9 mouse cellular contexts compared by ENCODE assay signal in the genomic region with DNA sequence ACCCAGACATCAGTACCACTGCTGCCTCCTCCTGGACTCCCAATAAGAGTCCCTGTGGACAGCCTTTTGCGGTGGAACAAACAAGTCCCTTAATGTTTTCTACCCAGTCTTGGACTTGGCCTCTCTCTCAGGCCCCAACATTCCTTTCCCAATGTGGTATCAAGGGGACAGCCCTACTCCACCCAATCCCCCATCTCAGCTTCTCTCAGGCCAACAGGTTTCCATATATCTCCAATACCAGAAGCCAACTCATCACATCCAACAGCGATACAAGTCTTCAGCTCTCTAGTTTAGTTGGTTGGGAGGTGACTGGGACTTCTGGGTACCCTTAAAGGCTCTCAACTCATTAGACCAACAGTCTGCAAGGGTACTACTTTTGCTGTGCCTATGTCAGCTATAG. TPM values are rescaled to one million over a fixed set of nuclear protein-coding genes. Genes with fewer than 3 reads are reported as not detected.
A peak's percentile ranks its signal among the peaks of the same experiment; 100 is the strongest.
DNase-seq lines count a peak whose midpoint lies in the region; ATAC-seq and TF ChIP-seq lines count a peak whose summit lies in the region.
"Had no signal": no experiment of that assay in that cellular context is flagged by ENCODE, and none has a peak within 500 bp of the region (broad histone marks: within the 10 kb centered on the region; RNA-seq: fewer than 3 reads in every experiment).

No protein-coding gene starts in this region.

- peak overlapping the region; percentile 65 for H3K4me3 ChIP-seq in heart, embryonic 12.5 days
- peak overlapping the region; percentile 60 for H3K4me3 ChIP-seq in embryonic facial prominence, embryonic 13.5 days
- peak overlapping the region; percentile 69 for H3K4me3 ChIP-seq in hindbrain, embryonic 15.5 days
- peak overlapping the region; percentile 54 for H3K4me3 ChIP-seq in midbrain, embryonic 14.5 days (replicated peaks; ENCODE audit: low read depth, low read length)
- no peak overlapping the region for H3K4me3 ChIP-seq in thymus, adult 2 months (ENCODE audit: control insufficient read depth, insufficient read depth, low read length)

- intact Hi-C loops in heart, postnatal 14 days (cut with DNase I) = loop anchor here (5.0 kb wide), 1 partner anchor 224 kb away; a partner anchor contains a TSS

- H3K27ac ChIP-seq in heart, embryonic 12.5 days (ENCODE audit: poor library complexity, severe bottlenecking) = no peak overlapping the region
- no peak overlapping the region for H3K27ac ChIP-seq in embryonic facial prominence, embryonic 13.5 days
- H3K27ac ChIP-seq in hindbrain, embryonic 15.5 days (replicated peaks) = 0 out of 2 replicates have a peak overlapping the region, but pooled peaks have one; percentile 96
- peak overlapping the region; percentile 97 for H3K27ac ChIP-seq in midbrain, embryonic 14.5 days (replicated peaks; ENCODE audit: low read depth, low read length)
- no peak overlapping the region for H3K27ac ChIP-seq in thymus, adult 2 months (ENCODE audit: control insufficient read depth, insufficient read depth, low read length)

- H3K9ac ChIP-seq in heart, embryonic 12.5 days = no peak overlapping the region
- H3K9ac ChIP-seq in embryonic facial prominence, embryonic 13.5 days = peak overlapping the region; percentile 72; the same call in 1 of the 2 replicates
- H3K9ac ChIP-seq in hindbrain, embryonic 15.5 days = peak overlapping the region; percentile 54; the same call in 1 of the 2 replicates
- H3K9ac ChIP-seq in midbrain, embryonic 14.5 days (replicated peaks; ENCODE audit: low read length) = peak overlapping the region; percentile 63; the same call in 1 of the 2 replicates

- TF ChIP-seq CTCF in thymus, adult 2 months (IDR thresholded peaks at IDR 0.05; ENCODE audit: borderline replicate concordance, control insufficient read depth, extremely low read depth, insufficient read depth, low read length, poor library complexity) = no peak

- TF ChIP-seq POLR2A in thymus, adult 2 months (IDR thresholded peaks at IDR 0.05; ENCODE audit: control insufficient read depth, extremely low read depth, insufficient read depth, low read length, poor library complexity) = no peak

- WGBS in heart, embryonic 12.5 days = 91% methylated on average over 2 of the region's 2 CpGs
- 94% methylated on average over 2 of the region's 2 CpGs for WGBS in embryonic facial prominence, embryonic 13.5 days
- WGBS in hindbrain, embryonic 15.5 days = 93% methylated on average over 2 of the region's 2 CpGs
- WGBS in midbrain, embryonic 14.5 days = 90% methylated on average over 2 of the region's 2 CpGs
- WGBS in thymus, adult 2 months = 96% methylated on average over 2 of the region's 2 CpGs

- DNase-seq in heart, postnatal 14 days = no peak
- no peak for DNase-seq in midbrain, embryonic 14.5 days
- DNase-seq in adrenal gland, postnatal 10 days = no peak
- no peak for DNase-seq in thymus, adult 2 months
- no peak for DNase-seq in right cerebral cortex, adult 2 months (ENCODE audit: low spot score in 2 of 2)

- H3K4me1 ChIP-seq in heart, embryonic 12.5 days (replicated peaks) = no peaks in the 10 kb centered on the region
- 0 out of 2 replicates have a peak, but pooled peaks cover 5% of the 10 kb centered on the region for H3K4me1 ChIP-seq in embryonic facial prominence, embryonic 13.5 days
- H3K4me1 ChIP-seq in hindbrain, embryonic 15.5 days (replicated peaks) = peaks cover 7% of the 10 kb centered on the region; the same call in 1 of the 2 replicates
- H3K4me1 ChIP-seq in midbrain, embryonic 14.5 days (ENCODE audit: control insufficient read depth, insufficient read depth, low read length) = no peaks in the 10 kb centered on the region; the same call in 1 of the 2 replicates
- 0 out of 2 replicates have a peak, but pooled peaks cover 2% of the 10 kb centered on the region for H3K4me1 ChIP-seq in thymus, adult 2 months (replicated peaks; ENCODE audit: control insufficient read depth, insufficient read depth, low read length)

- no peaks in the 10 kb centered on the region for H3K27me3 ChIP-seq in heart, embryonic 12.5 days (replicated peaks)
- H3K27me3 ChIP-seq in embryonic facial prominence, embryonic 13.5 days = no peaks in the 10 kb centered on the region
- H3K27me3 ChIP-seq in hindbrain, embryonic 15.5 days = no peaks in the 10 kb centered on the region
- H3K27me3 ChIP-seq in midbrain, embryonic 14.5 days (ENCODE audit: control insufficient read depth, insufficient read depth, low read length) = no peaks in the 10 kb centered on the region
- no peaks in the 10 kb centered on the region for H3K27me3 ChIP-seq in thymus, adult 2 months (ENCODE audit: control insufficient read depth, insufficient read depth, low read length)

- H3K4me2 ChIP-seq in heart, embryonic 12.5 days = peak overlapping the region; percentile 69
- H3K4me2 ChIP-seq in embryonic facial prominence, embryonic 13.5 days = peak overlapping the region; percentile 67
- H3K4me2 ChIP-seq in hindbrain, embryonic 15.5 days = peak overlapping the region; percentile 54
- peak overlapping the region; percentile 55 for H3K4me2 ChIP-seq in midbrain, embryonic 14.5 days (ENCODE audit: low read length)

- no peak for ATAC-seq in heart, embryonic 12.5 days (ENCODE audit: insufficient number of reproducible peaks, low FRiP score)
- ATAC-seq in embryonic facial prominence, embryonic 13.5 days (ENCODE audit: insufficient number of reproducible peaks, insufficient read depth, low FRiP score, low TSS enrichment, low read depth) = no peak
- no peak for ATAC-seq in hindbrain, embryonic 15.5 days (ENCODE audit: low FRiP score, low read depth)
- no peak for ATAC-seq in midbrain, embryonic 14.5 days (ENCODE audit: low FRiP score, low TSS enrichment)

- peaks cover 5% of the 10 kb centered on the region; the same call in 1 of the 2 replicates for H3K36me3 ChIP-seq in heart, embryonic 12.5 days
- no peaks in the 10 kb centered on the region for H3K36me3 ChIP-seq in embryonic facial prominence, embryonic 13.5 days
- no peaks in the 10 kb centered on the region for H3K36me3 ChIP-seq in hindbrain, embryonic 15.5 days
- H3K36me3 ChIP-seq in midbrain, embryonic 14.5 days (ENCODE audit: control insufficient read depth, insufficient read depth, low read length) = no peaks in the 10 kb centered on the region
- no peaks in the 10 kb centered on the region for H3K36me3 ChIP-seq in thymus, adult 2 months (ENCODE audit: control insufficient read depth, insufficient read depth, low read length)
- H3K36me3 ChIP-seq: G1E had no signal

- no peaks in the 10 kb centered on the region for H3K9me3 ChIP-seq in heart, embryonic 12.5 days (replicated peaks)
- H3K9me3 ChIP-seq in embryonic facial prominence, embryonic 13.5 days = no peaks in the 10 kb centered on the region
- no peaks in the 10 kb centered on the region for H3K9me3 ChIP-seq in hindbrain, embryonic 15.5 days
- H3K9me3 ChIP-seq in midbrain, embryonic 14.5 days (ENCODE audit: control insufficient read depth, low read length) = no peaks in the 10 kb centered on the region
- H3K9me3 ChIP-seq: G1E had no signal

RNA-seq across cellular contexts. Expression of a gene that starts 1.1 kb away (rescaled TPM):
- polyA plus RNA-seq in heart, embryonic 12.5 days (2016; fragmentation: Nextera tagmentation; extraction: Ambion mirVana) = 2.0 and 2.3 TPM in 2 replicates
- total RNA-seq in heart, postnatal 14 days (2021) = 1 to 10 TPM in 1 of 2 experiments, under 1 TPM in 1; 0.73 to 1.0 TPM
- 4.1 and 4.4 TPM in 2 replicates for polyA plus RNA-seq in embryonic facial prominence, embryonic 13.5 days (2015; fragmentation: Nextera tagmentation; extraction: Ambion mirVana)
- polyA plus RNA-seq in hindbrain, embryonic 15.5 days (2015; fragmentation: Nextera tagmentation; extraction: Ambion mirVana) = 9.0 and 9.3 TPM in 2 replicates
- polyA plus RNA-seq in midbrain, embryonic 14.5 days (2014; fragmentation: Nextera tagmentation; extraction: Ambion mirVana) = 6.1 and 7.6 TPM in 2 replicates
- 1 to 10 TPM; 2.1 to 4.9 TPM for total RNA-seq in adrenal gland, postnatal 10 days (2021)
- 3.5 and 4.5 TPM in 2 replicates for polyA plus RNA-seq in thymus, adult 2 months (2012; rRNA removed)

RNA-seq across cellular contexts. Expression of a gene that starts 15.4 kb away (rescaled TPM):
- polyA plus RNA-seq in heart, embryonic 12.5 days (2016; fragmentation: Nextera tagmentation; extraction: Ambion mirVana) = 160 and 170 TPM in 2 replicates
- 100 to 1,000 TPM; 179 TPM for total RNA-seq in heart, postnatal 14 days (2021)
- polyA plus RNA-seq in embryonic facial prominence, embryonic 13.5 days (2015; fragmentation: Nextera tagmentation; extraction: Ambion mirVana) = 74.0 and 97.2 TPM in 2 replicates
- 162 and 163 TPM in 2 replicates for polyA plus RNA-seq in hindbrain, embryonic 15.5 days (2015; fragmentation: Nextera tagmentation; extraction: Ambion mirVana)
- polyA plus RNA-seq in midbrain, embryonic 14.5 days (2014; fragmentation: Nextera tagmentation; extraction: Ambion mirVana) = 149 and 181 TPM in 2 replicates
- total RNA-seq in adrenal gland, postnatal 10 days (2021) = 100 to 1,000 TPM; 175 to 186 TPM
- polyA plus RNA-seq in thymus, adult 2 months (2012; rRNA removed) = 236 and 244 TPM in 2 replicates

RNA-seq across cellular contexts. Expression of a gene that starts 18.9 kb away (rescaled TPM):
- polyA plus RNA-seq in heart, embryonic 12.5 days (2016; fragmentation: Nextera tagmentation; extraction: Ambion mirVana) = 127 and 131 TPM in 2 replicates
- 100 to 1,000 TPM; 129 to 130 TPM for total RNA-seq in heart, postnatal 14 days (2021)
- polyA plus RNA-seq in embryonic facial prominence, embryonic 13.5 days (2015; fragmentation: Nextera tagmentation; extraction: Ambion mirVana) = 129 and 137 TPM in 2 replicates
- 170 and 171 TPM in 2 replicates for polyA plus RNA-seq in hindbrain, embryonic 15.5 days (2015; fragmentation: Nextera tagmentation; extraction: Ambion mirVana)
- 188 and 205 TPM in 2 replicates for polyA plus RNA-seq in midbrain, embryonic 14.5 days (2014; fragmentation: Nextera tagmentation; extraction: Ambion mirVana)
- 100 to 1,000 TPM; 165 to 169 TPM for total RNA-seq in adrenal gland, postnatal 10 days (2021)
- polyA plus RNA-seq in thymus, adult 2 months (2012; rRNA removed) = 65.6 and 65.7 TPM in 2 replicates

RNA-seq across cellular contexts. Expression of a gene that starts 41.5 kb away (rescaled TPM):
- not detected in 2 replicates for polyA plus RNA-seq in heart, embryonic 12.5 days (2016; fragmentation: Nextera tagmentation; extraction: Ambion mirVana)
- total RNA-seq in heart, postnatal 14 days (2021) = not detected
- not detected in 2 replicates for polyA plus RNA-seq in embryonic facial prominence, embryonic 13.5 days (2015; fragmentation: Nextera tagmentation; extraction: Ambion mirVana)
- polyA plus RNA-seq in hindbrain, embryonic 15.5 days (2015; fragmentation: Nextera tagmentation; extraction: Ambion mirVana) = 0.13 and 0.14 TPM in 2 replicates
- polyA plus RNA-seq in midbrain, embryonic 14.5 days (2014; fragmentation: Nextera tagmentation; extraction: Ambion mirVana) = 0.09 TPM in 1 of 2 replicates, not detected in the other
- not detected for total RNA-seq in adrenal gland, postnatal 10 days (2021)
- polyA plus RNA-seq in thymus, adult 2 months (2012; rRNA removed) = not detected in 2 replicates
- polyA plus RNA-seq: G1E had no signal

RNA-seq across cellular contexts. Expression of a gene that starts 43.7 kb away (rescaled TPM):
- 16.2 and 18.7 TPM in 2 replicates for polyA plus RNA-seq in heart, embryonic 12.5 days (2016; fragmentation: Nextera tagmentation; extraction: Ambion mirVana)
- total RNA-seq in heart, postnatal 14 days (2021) = 1 to 10 TPM; 8.4 to 9.2 TPM
- polyA plus RNA-seq in embryonic facial prominence, embryonic 13.5 days (2015; fragmentation: Nextera tagmentation; extraction: Ambion mirVana) = 27.1 and 27.2 TPM in 2 replicates
- 40.7 and 42.5 TPM in 2 replicates for polyA plus RNA-seq in hindbrain, embryonic 15.5 days (2015; fragmentation: Nextera tagmentation; extraction: Ambion mirVana)
- polyA plus RNA-seq in midbrain, embryonic 14.5 days (2014; fragmentation: Nextera tagmentation; extraction: Ambion mirVana) = 42.4 and 42.5 TPM in 2 replicates
- total RNA-seq in adrenal gland, postnatal 10 days (2021) = 10 to 100 TPM; 11.3 to 13.6 TPM
- 78.8 and 127 TPM in 2 replicates for polyA plus RNA-seq in thymus, adult 2 months (2012; rRNA removed)

Comparison
In these comparisons a context has a peak if more than half of its experiments do, and no peak if none do; other contexts are left out.
1. H3K27ac ChIP-seq: peak in hindbrain, embryonic 15.5 days (single experiment) and midbrain, embryonic 14.5 days (single experiment); none in heart, embryonic 12.5 days (single experiment), embryonic facial prominence, embryonic 13.5 days (single experiment) and thymus, adult 2 months (single experiment).
2. Peak in every context shown above with its lines, with median percentiles within 50 percentile points of each other: H3K4me2 ChIP-seq.